Mouse (Mus musculus) liver, embryonic 14.5 days (tissue): ENCODE measurements around the gene Letmd1. TPM values are rescaled to one million over a fixed set of nuclear protein-coding genes. Genes with fewer than 3 reads are reported as not detected.

Experiments used
- ATAC-seq: fragments of 200-750 bp; cut with Nextera tagmentation; 2 replicates; pipeline ENCODE4 v1.8.0; 2017; ENCODE audit warnings: moderate number of reproducible peaks, mild to moderate bottlenecking, moderate library complexity; ENCODE audit not compliant: insufficient read depth
- DNase-seq, 3 experiments: peaks; one replicate each; pipeline ENCODE4 v3.0.0-alpha.2; 2012 to 2013; ENCODE audit warnings: low read depth in 3 of 3, low spot score in 3 of 3
- H3K27ac ChIP-seq: fragments of 300-500 bp; sonication (generic); 2 replicates; pipeline ENCODE4 v1.5.1; 2014; ENCODE audit warnings: moderate library complexity, mild to moderate bottlenecking, control low read depth, inconsistent platforms
- H3K27me3 ChIP-seq: fragments of 300-500 bp; sonication (generic); 2 replicates; pipeline ENCODE4 v1.6.1; 2014; ENCODE audit warnings: mild to moderate bottlenecking, low read length, moderate library complexity; ENCODE audit not compliant: control insufficient read depth, insufficient read depth
- H3K36me3 ChIP-seq: fragments of 300-500 bp; sonication (generic); replicated peaks from 2 replicates; pipeline ENCODE4 v1.6.1; 2014; ENCODE audit warnings: low read depth; ENCODE audit not compliant: control insufficient read depth, insufficient read depth
- H3K4me1 ChIP-seq, 2 experiments: fragments of 200-500 bp in 1 of 2; fragments of 300-500 bp in 1 of 2; sonication (generic) in 1 of 2; replicated peaks; 2 replicates each; pipeline ENCODE4 v1.6.1; 2012 to 2014; ENCODE audit warnings: antibody characterized with exemption in 1 of 2, inconsistent platforms in 1 of 2, low read length in 1 of 2; ENCODE audit not compliant: control insufficient read depth in 2 of 2, insufficient read depth in 2 of 2
- H3K4me2 ChIP-seq: fragments of 300-500 bp; sonication (generic); 2 replicates; pipeline ENCODE4 v1.6.1; 2014; ENCODE audit warnings: low read depth, mild to moderate bottlenecking, control low read depth, moderate library complexity
- H3K4me3 ChIP-seq, 2 experiments: fragments of 200-500 bp in 1 of 2; fragments of 300-500 bp in 1 of 2; sonication (generic) in 1 of 2; 2 replicates each; pipeline ENCODE4 v1.5.1; 2012 to 2014; ENCODE audit warnings: low read depth in 2 of 2, low read length in 2 of 2, mild to moderate bottlenecking in 2 of 2, control low read depth in 1 of 2, inconsistent platforms in 1 of 2, moderate library complexity in 1 of 2; ENCODE audit not compliant: insufficient read depth in 1 of 2
- H3K9ac ChIP-seq: fragments of 300-500 bp; sonication (generic); replicated peaks from 2 replicates; pipeline ENCODE4 v1.6.1; 2014; ENCODE audit warnings: mild to moderate bottlenecking, control low read depth, moderate library complexity
- H3K9me3 ChIP-seq: fragments of 300-500 bp; sonication (generic); 2 replicates; pipeline ENCODE4 v1.6.1; 2016; ENCODE audit warnings: low read length, mixed read lengths; ENCODE audit not compliant: control insufficient read depth
- CTCF ChIP-seq: IDR thresholded peaks from 2 replicates; pipeline ENCODE4 v1.5.1; 2016; ENCODE audit warnings: antibody characterized with exemption, low read depth, control low read depth
- EP300 ChIP-seq: IDR thresholded peaks from 2 replicates; pipeline ENCODE4 v1.6.1; 2016; ENCODE audit warnings: antibody characterized with exemption, low read depth
- WGBS: fragments of 180-500 bp; shearing (Covaris S2); extraction: QIAGEN DNeasy Blood & Tissue Kit; methylation state at CpG from one replicate; pipeline ENCODE4 v1.1.7; 2014; ENCODE audit not compliant: insufficient replicate concordance; 5-methylcytosine and 5-hydroxymethylcytosine counted together
- polyA plus RNA-seq, 2 experiments: library from polyadenylated mRNA; depleted of rRNA in 1 of 2; stranded (reverse) in 1 of 2; unstranded in 1 of 2; fragments of >200 nt; fragmentation: Nextera tagmentation in 1 of 2; extraction: Ambion mirVana in 1 of 2; gene quantifications; 2 replicates each; pipeline versions ENCODE4 v1.2.1 to v1.2.3; 2012 to 2014

Letmd1 gene
- polyA plus RNA-seq, 2 experiments = 9.5 to 15.2 TPM

GRCm38 (mm10) chr15:100527900-100528299, 59.1 kb downstream of the Letmd1 start:
- no peaks in the 10 kb centered on the region for H3K4me1 ChIP-seq
- no peak for DNase-seq

More at GRCm38 (mm10) chr15:100527900-100528299, 59.1 kb downstream of the Letmd1 start:
- Histone ChIP-seq H3K4me2 (no peak overlapping the region), H3K27me3 (no peaks in the 10 kb centered on the region), H3K4me3 (no peak overlapping the region), H3K36me3 (no peaks in the 10 kb centered on the region), H3K9me3 (no peaks in the 10 kb centered on the region), H3K9ac (no peak overlapping the region), H3K27ac (no peak overlapping the region)
- WGBS = 28% methylated on average over 5 of the region's 5 CpGs
- no peak for TF ChIP-seq CTCF
- TF ChIP-seq EP300 = no peak
- ATAC-seq = no peak

Other genes with a start within 250 kb of the Letmd1 start
- 21.3 and 29.7 TPM in 2 replicates for gene Atf1, start 241.2 kb upstream of the Letmd1 start, polyA plus RNA-seq (2012; rRNA removed)
- gene Atf1, start 241.2 kb upstream of the Letmd1 start, polyA plus RNA-seq (2014; fragmentation: Nextera tagmentation; extraction: Ambion mirVana) = 24.9 and 27.6 TPM in 2 replicates
- not detected in 2 replicates for gene Tmprss12, start 188.2 kb upstream of the Letmd1 start, polyA plus RNA-seq (2012; rRNA removed)
- gene Tmprss12, start 188.2 kb upstream of the Letmd1 start, polyA plus RNA-seq (2014; fragmentation: Nextera tagmentation; extraction: Ambion mirVana) = not detected in 2 replicates
- 19.1 and 22.9 TPM in 2 replicates for gene Mettl7a1, start 164.9 kb upstream of the Letmd1 start, polyA plus RNA-seq (2012; rRNA removed)
- 4.0 and 4.7 TPM in 2 replicates for gene Mettl7a1, start 164.9 kb upstream of the Letmd1 start, polyA plus RNA-seq (2014; fragmentation: Nextera tagmentation; extraction: Ambion mirVana)
- gene Mettl7a3, start 134.1 kb upstream of the Letmd1 start, polyA plus RNA-seq (2012; rRNA removed) = not detected in 2 replicates
- gene Mettl7a3, start 134.1 kb upstream of the Letmd1 start, polyA plus RNA-seq (2014; fragmentation: Nextera tagmentation; extraction: Ambion mirVana) = not detected in 2 replicates
- gene Methig1, start 115.9 kb upstream of the Letmd1 start, polyA plus RNA-seq (2012; rRNA removed) = 0.04 TPM in 1 of 2 replicates, not detected in the other
- gene Methig1, start 115.9 kb upstream of the Letmd1 start, polyA plus RNA-seq (2014; fragmentation: Nextera tagmentation; extraction: Ambion mirVana) = 0.09 TPM in 1 of 2 replicates, not detected in the other
- gene Mettl7a2, start 115.8 kb upstream of the Letmd1 start, polyA plus RNA-seq (2012; rRNA removed) = not detected in 2 replicates
- gene Mettl7a2, start 115.8 kb upstream of the Letmd1 start, polyA plus RNA-seq (2014; fragmentation: Nextera tagmentation; extraction: Ambion mirVana) = 0.11 TPM in 1 of 2 replicates, not detected in the other
- gene Higd1c, start 104.5 kb upstream of the Letmd1 start, polyA plus RNA-seq (2012; rRNA removed) = not detected in 2 replicates
- not detected in 2 replicates for gene Higd1c, start 104.5 kb upstream of the Letmd1 start, polyA plus RNA-seq (2014; fragmentation: Nextera tagmentation; extraction: Ambion mirVana)
- gene Gm5475, start 46.9 kb upstream of the Letmd1 start, polyA plus RNA-seq (2012; rRNA removed) = 0.01 TPM in 1 of 2 replicates, not detected in the other
- gene Gm5475, start 46.9 kb upstream of the Letmd1 start, polyA plus RNA-seq (2014; fragmentation: Nextera tagmentation; extraction: Ambion mirVana) = 0.05 TPM in 1 of 2 replicates, not detected in the other
- gene Slc11a2, start 44.0 kb upstream of the Letmd1 start, polyA plus RNA-seq (2012; rRNA removed) = 38.4 and 40.8 TPM in 2 replicates
- gene Slc11a2, start 44.0 kb upstream of the Letmd1 start, polyA plus RNA-seq (2014; fragmentation: Nextera tagmentation; extraction: Ambion mirVana) = 37.7 and 38.4 TPM in 2 replicates
- gene Csrnp2, start 26.5 kb downstream of the Letmd1 start, polyA plus RNA-seq (2012; rRNA removed) = 0.42 and 0.59 TPM in 2 replicates
- 0.58 and 0.78 TPM in 2 replicates for gene Csrnp2, start 26.5 kb downstream of the Letmd1 start, polyA plus RNA-seq (2014; fragmentation: Nextera tagmentation; extraction: Ambion mirVana)
- gene Tfcp2, start 83.0 kb downstream of the Letmd1 start, polyA plus RNA-seq (2012; rRNA removed) = 2.1 and 2.6 TPM in 2 replicates
- 2.5 and 2.6 TPM in 2 replicates for gene Tfcp2, start 83.0 kb downstream of the Letmd1 start, polyA plus RNA-seq (2014; fragmentation: Nextera tagmentation; extraction: Ambion mirVana)
- 0.46 and 0.77 TPM in 2 replicates for gene Pou6f1, start 131.0 kb downstream of the Letmd1 start, polyA plus RNA-seq (2012; rRNA removed)
- 0.19 and 0.39 TPM in 2 replicates for gene Pou6f1, start 131.0 kb downstream of the Letmd1 start, polyA plus RNA-seq (2014; fragmentation: Nextera tagmentation; extraction: Ambion mirVana)
- gene Dazap2, start 146.3 kb downstream of the Letmd1 start, polyA plus RNA-seq (2012; rRNA removed) = 104 and 107 TPM in 2 replicates
- gene Dazap2, start 146.3 kb downstream of the Letmd1 start, polyA plus RNA-seq (2014; fragmentation: Nextera tagmentation; extraction: Ambion mirVana) = 178 and 182 TPM in 2 replicates
- gene Smagp, start 167.9 kb downstream of the Letmd1 start, polyA plus RNA-seq (2012; rRNA removed) = 7.3 TPM in 2 replicates
- 6.8 and 7.0 TPM in 2 replicates for gene Smagp, start 167.9 kb downstream of the Letmd1 start, polyA plus RNA-seq (2014; fragmentation: Nextera tagmentation; extraction: Ambion mirVana)
- 16.5 and 17.5 TPM in 2 replicates for gene Bin2, start 200.5 kb downstream of the Letmd1 start, polyA plus RNA-seq (2012; rRNA removed)
- 12.7 and 15.2 TPM in 2 replicates for gene Bin2, start 200.5 kb downstream of the Letmd1 start, polyA plus RNA-seq (2014; fragmentation: Nextera tagmentation; extraction: Ambion mirVana)
- 8.1 and 9.5 TPM in 2 replicates for gene Cela1, start 218.9 kb downstream of the Letmd1 start, polyA plus RNA-seq (2012; rRNA removed)
- 11.5 and 13.8 TPM in 2 replicates for gene Cela1, start 218.9 kb downstream of the Letmd1 start, polyA plus RNA-seq (2014; fragmentation: Nextera tagmentation; extraction: Ambion mirVana)